14 mouse cellular contexts compared by ENCODE assay signal in genomic region chr2:28727786-28728404, GRCm38 (mm10). TPM values are rescaled to one million over a fixed set of nuclear protein-coding genes. Genes with fewer than 3 reads are reported as not detected.
DNase-seq lines count a peak whose midpoint lies in the region; ATAC-seq lines count a peak whose summit lies in the region.
"Had no signal": no experiment of that assay in that cellular context is flagged by ENCODE, and none has a peak within 500 bp of the region (broad histone marks: within the 10 kb centered on the region; RNA-seq: fewer than 3 reads in every experiment).

No protein-coding gene starts in this region.

- no peak overlapping the region for H3K27ac ChIP-seq in forebrain, embryonic 11.5 days (ENCODE audit: low read depth, low read length)
- H3K27ac ChIP-seq in hindbrain, embryonic 15.5 days (replicated peaks), result no peak overlapping the region; the same call in 1 of the 2 replicates
- H3K27ac ChIP-seq in midbrain, embryonic 14.5 days (replicated peaks; ENCODE audit: low read depth, low read length), result peak overlapping the region; percentile 73
- H3K27ac ChIP-seq: heart, embryonic 15.5 days; kidney, postnatal 0 days; lung, embryonic 15.5 days had no signal

- peaks cover 7% of the 10 kb centered on the region for H3K4me1 ChIP-seq in forebrain, embryonic 11.5 days (replicated peaks; ENCODE audit: control insufficient read depth, insufficient read depth, low read length)
- peaks cover 12% of the 10 kb centered on the region for H3K4me1 ChIP-seq in hindbrain, embryonic 15.5 days (replicated peaks)
- H3K4me1 ChIP-seq in midbrain, embryonic 14.5 days (ENCODE audit: control insufficient read depth, insufficient read depth, low read length), result peaks cover 16% of the 10 kb centered on the region
- H3K4me1 ChIP-seq: heart, embryonic 15.5 days had no signal

- 17% methylated on average over 16 of the region's 16 CpGs for WGBS in forebrain, embryonic 11.5 days
- 16% methylated on average over 16 of the region's 16 CpGs for WGBS in hindbrain, embryonic 15.5 days
- WGBS in midbrain, embryonic 14.5 days, result 19% methylated on average over 16 of the region's 16 CpGs

- H3K36me3 ChIP-seq in forebrain, embryonic 11.5 days (ENCODE audit: control insufficient read depth, insufficient read depth, low read length), result no peaks in the 10 kb centered on the region
- no peaks in the 10 kb centered on the region for H3K36me3 ChIP-seq in hindbrain, embryonic 15.5 days
- H3K36me3 ChIP-seq in midbrain, embryonic 14.5 days (ENCODE audit: control insufficient read depth, insufficient read depth, low read length), result no peaks in the 10 kb centered on the region
- H3K36me3 ChIP-seq: heart, embryonic 15.5 days; lung, embryonic 15.5 days had no signal

- no peak overlapping the region for H3K4me3 ChIP-seq in forebrain, embryonic 11.5 days (ENCODE audit: low read depth, low read length)
- H3K4me3 ChIP-seq in hindbrain, embryonic 15.5 days, result no peak overlapping the region
- no peak overlapping the region for H3K4me3 ChIP-seq in midbrain, embryonic 14.5 days (replicated peaks; ENCODE audit: low read depth, low read length)
- H3K4me3 ChIP-seq: heart, embryonic 15.5 days; lung, embryonic 15.5 days; myocyte had no signal

- H3K9me3 ChIP-seq in forebrain, embryonic 11.5 days (ENCODE audit: control insufficient read depth, low read length), result no peaks in the 10 kb centered on the region
- no peaks in the 10 kb centered on the region for H3K9me3 ChIP-seq in hindbrain, embryonic 15.5 days
- no peaks in the 10 kb centered on the region for H3K9me3 ChIP-seq in midbrain, embryonic 14.5 days (ENCODE audit: control insufficient read depth, low read length)
- H3K9me3 ChIP-seq: heart, embryonic 15.5 days; lung, embryonic 15.5 days had no signal

- H3K9ac ChIP-seq in forebrain, embryonic 11.5 days (ENCODE audit: low read length), result no peak overlapping the region
- no peak overlapping the region for H3K9ac ChIP-seq in hindbrain, embryonic 15.5 days
- H3K9ac ChIP-seq in midbrain, embryonic 14.5 days (replicated peaks; ENCODE audit: low read length), result peak overlapping the region; percentile 7; the same call in 1 of the 2 replicates
- H3K9ac ChIP-seq: heart, embryonic 15.5 days; lung, embryonic 15.5 days had no signal

- H3K27me3 ChIP-seq in forebrain, embryonic 11.5 days (ENCODE audit: control insufficient read depth, insufficient read depth, low read length), result no peaks in the 10 kb centered on the region
- no peaks in the 10 kb centered on the region for H3K27me3 ChIP-seq in hindbrain, embryonic 15.5 days
- H3K27me3 ChIP-seq in midbrain, embryonic 14.5 days (ENCODE audit: control insufficient read depth, insufficient read depth, low read length), result peaks cover 3% of the 10 kb centered on the region; the same call in 1 of the 2 replicates
- H3K27me3 ChIP-seq: heart, embryonic 15.5 days; lung, embryonic 15.5 days had no signal

- H3K4me2 ChIP-seq in forebrain, embryonic 11.5 days (ENCODE audit: low read depth, low read length, severe bottlenecking), result no peak overlapping the region
- H3K4me2 ChIP-seq in hindbrain, embryonic 15.5 days, result no peak overlapping the region
- H3K4me2 ChIP-seq in midbrain, embryonic 14.5 days (ENCODE audit: low read length), result no peak overlapping the region
- H3K4me2 ChIP-seq: heart, embryonic 15.5 days; lung, embryonic 15.5 days had no signal

- 0 out of 2 replicates have a peak, but pooled peaks have one; percentile 49 for ATAC-seq in forebrain, embryonic 11.5 days (replicated peaks; ENCODE audit: low FRiP score)
- peak; percentile 33; the same call in 1 of the 2 replicates for ATAC-seq in hindbrain, embryonic 15.5 days (ENCODE audit: low FRiP score, low read depth)
- no peak for ATAC-seq in midbrain, embryonic 14.5 days (ENCODE audit: low FRiP score, low TSS enrichment)
- ATAC-seq in erythroid progenitor cell, adult 5-6 weeks (replicated peaks; ENCODE audit: low FRiP score, poor library complexity, severe bottlenecking), result no peak

- no peak for DNase-seq in forebrain, embryonic 11.5 days (ENCODE audit: low spot score)
- peak; percentile 57 for DNase-seq in midbrain, embryonic 14.5 days
- DNase-seq in thymus, postnatal 25 days, result peak; percentile 27
- DNase-seq in ovary, postnatal 36 days (ENCODE audit: low spot score), result no peak
- no peak for DNase-seq in kidney, adult 11 months
- DNase-seq: right cerebral cortex, postnatal 4 days had no signal

RNA-seq across cellular contexts. Expression of gene Ak8, which starts 27.9 kb away (rescaled TPM):
- 0.23 and 0.48 TPM in 2 replicates for polyA plus RNA-seq in forebrain, embryonic 11.5 days (2014; fragmentation: Nextera tagmentation; extraction: Ambion mirVana)
- 1.9 and 2.1 TPM in 2 replicates for polyA plus RNA-seq in hindbrain, embryonic 15.5 days (2015; fragmentation: Nextera tagmentation; extraction: Ambion mirVana)
- 3.0 and 4.3 TPM in 2 replicates for polyA plus RNA-seq in midbrain, embryonic 14.5 days (2014; fragmentation: Nextera tagmentation; extraction: Ambion mirVana)
- 0.84 TPM in 1 of 2 replicates, not detected in the other for total RNA-seq in erythroid progenitor cell, adult 5-6 weeks (2015; ENCODE audit: low replicate concordance)
- 0.26 TPM in 1 of 2 replicates, not detected in the other for total RNA-seq in erythroid progenitor cell, adult 5-6 weeks (2017; ENCODE audit: low replicate concordance)
- total RNA-seq: gastrocnemius, adult 18-20 months had no signal

RNA-seq across cellular contexts. Expression of gene Spaca9, which starts 28.4 kb away (rescaled TPM):
- polyA plus RNA-seq in forebrain, embryonic 11.5 days (2014; fragmentation: Nextera tagmentation; extraction: Ambion mirVana), result 1.5 and 2.1 TPM in 2 replicates
- polyA plus RNA-seq in hindbrain, embryonic 15.5 days (2015; fragmentation: Nextera tagmentation; extraction: Ambion mirVana), result 2.8 and 3.9 TPM in 2 replicates
- 1.1 and 1.6 TPM in 2 replicates for polyA plus RNA-seq in midbrain, embryonic 14.5 days (2014; fragmentation: Nextera tagmentation; extraction: Ambion mirVana)
- total RNA-seq in erythroid progenitor cell, adult 5-6 weeks (2015; ENCODE audit: low replicate concordance), result not detected in 2 replicates
- total RNA-seq in erythroid progenitor cell, adult 5-6 weeks (2017; ENCODE audit: low replicate concordance), result not detected in 2 replicates
- total RNA-seq: ES-E14; gastrocnemius, adult 18-20 months had no signal

Comparison
In these comparisons a context has a peak if more than half of its experiments do, and no peak if none do; other contexts are left out.
1. ATAC-seq: peak in forebrain, embryonic 11.5 days (single experiment) and hindbrain, embryonic 15.5 days (single experiment); none in midbrain, embryonic 14.5 days (single experiment) and erythroid progenitor cell, adult 5-6 weeks (single experiment).
2. DNase-seq: peak in midbrain, embryonic 14.5 days (single experiment) and thymus, postnatal 25 days (single experiment); none in forebrain, embryonic 11.5 days (single experiment), ovary, postnatal 36 days (single experiment) and kidney, adult 11 months (single experiment).